Mouse (Mus musculus) midbrain, embryonic 14.5 days (tissue): ENCODE measurements around the gene Defb48. TPM values are rescaled to one million over a fixed set of nuclear protein-coding genes. Genes with fewer than 3 reads are reported as not detected.

Experiments used
- ATAC-seq: fragments of 200-750 bp; cut with Nextera tagmentation; 2 replicates; pipeline ENCODE4 v1.8.0; 2017; ENCODE audit warnings: moderate number of reproducible peaks, moderate library complexity; ENCODE audit not compliant: low FRiP score, low TSS enrichment
- DNase-seq: peaks from one replicate; pipeline ENCODE4 v3.0.0-alpha.2; 2015
- H3K27ac ChIP-seq: fragments of 300-500 bp; sonication (generic); replicated peaks from 2 replicates; pipeline ENCODE4 v1.5.1; 2014; ENCODE audit warnings: mild to moderate bottlenecking, low read depth, low read length, moderate library complexity
- H3K27me3 ChIP-seq: fragments of 300-500 bp; sonication (generic); 2 replicates; pipeline ENCODE4 v1.6.1; 2014; ENCODE audit warnings: low read length, control low read depth, mixed read lengths; ENCODE audit not compliant: control insufficient read depth, insufficient read depth
- H3K36me3 ChIP-seq: fragments of 300-500 bp; sonication (generic); 2 replicates; pipeline ENCODE4 v1.6.1; 2014; ENCODE audit warnings: low read length, control low read depth; ENCODE audit not compliant: control insufficient read depth, insufficient read depth
- H3K4me1 ChIP-seq: fragments of 300-500 bp; sonication (generic); 2 replicates; pipeline ENCODE4 v1.6.1; 2014; ENCODE audit warnings: mild to moderate bottlenecking, antibody characterized with exemption, low read length, control low read depth; ENCODE audit not compliant: control insufficient read depth, insufficient read depth
- H3K4me2 ChIP-seq: fragments of 300-500 bp; sonication (generic); 2 replicates; pipeline ENCODE4 v1.6.1; 2014; ENCODE audit warnings: mild to moderate bottlenecking, low read length, moderate library complexity
- H3K4me3 ChIP-seq: fragments of 300-500 bp; sonication (generic); replicated peaks from 2 replicates; pipeline ENCODE4 v1.5.1; 2014; ENCODE audit warnings: low read depth, low read length
- H3K9ac ChIP-seq: fragments of 300-500 bp; sonication (generic); replicated peaks from 2 replicates; pipeline ENCODE4 v1.6.1; 2014; ENCODE audit warnings: mild to moderate bottlenecking, low read length, moderate library complexity
- H3K9me3 ChIP-seq: fragments of 300-500 bp; sonication (generic); 2 replicates; pipeline ENCODE4 v1.6.1; 2016; ENCODE audit warnings: low read length, control low read depth, mixed read lengths; ENCODE audit not compliant: control insufficient read depth
- WGBS: fragments of 180-500 bp; shearing (Covaris S2); extraction: QIAGEN DNeasy Blood & Tissue Kit; methylation state at CpG from one replicate; pipeline ENCODE4 v1.1.7; 2014; 5-methylcytosine and 5-hydroxymethylcytosine counted together
- polyA plus RNA-seq: library from polyadenylated mRNA; unstranded; fragments of >200 nt; fragmentation: Nextera tagmentation; extraction: Ambion mirVana; gene quantifications from 2 replicates; pipeline ENCODE4 v1.2.1, GENCODE M21; 2014

Gene Defb48
- polyA plus RNA-seq, 1 experiment from 2014 or later, result not detected

GRCm38 (mm10) chr14:62939435-62939834 is 44.9 kb downstream of the Defb48 start:
- H3K9me3 ChIP-seq, result no peaks in the 10 kb centered on the region
- 96% methylated on average over 3 of the region's 3 CpGs for WGBS
- no peak overlapping the region for H3K4me3 ChIP-seq

GRCm38 (mm10) chr14:62937675-62938074 is 46.6 kb downstream of the Defb48 start:
- no peak for ATAC-seq
- peaks cover 18% of the 10 kb centered on the region for H3K36me3 ChIP-seq
- no peak overlapping the region for H3K4me3 ChIP-seq
- no peaks in the 10 kb centered on the region for H3K9me3 ChIP-seq
- no peak overlapping the region for H3K4me2 ChIP-seq
- H3K27me3 ChIP-seq, result no peaks in the 10 kb centered on the region
- H3K27ac ChIP-seq, result no peak overlapping the region
- DNase-seq, result peak; percentile 54
- no peaks in the 10 kb centered on the region for H3K4me1 ChIP-seq
- no peak overlapping the region for H3K9ac ChIP-seq
- 59% methylated on average over 5 of the region's 5 CpGs for WGBS

More at GRCm38 (mm10) chr14:62939435-62939834, 44.9 kb downstream of the Defb48 start:
- H3K27ac ChIP-seq, result no peak overlapping the region
- no peaks in the 10 kb centered on the region for H3K4me1 ChIP-seq
- DNase-seq (no peak), ATAC-seq (no peak)
- peaks cover 25% of the 10 kb centered on the region for H3K36me3 ChIP-seq
- no peak overlapping the region for H3K4me2 ChIP-seq
- H3K9ac ChIP-seq, result no peak overlapping the region
- no peaks in the 10 kb centered on the region for H3K27me3 ChIP-seq

GRCm38 (mm10) chr14:62936631-62937380 is 47.5 kb downstream of the Defb48 start:
- H3K4me3 ChIP-seq, result no peak overlapping the region
- H3K27me3 ChIP-seq, result no peaks in the 10 kb centered on the region
- ATAC-seq (no peak), DNase-seq (no peak)
- no peak overlapping the region for H3K4me2 ChIP-seq
- WGBS, result 94% methylated on average over 6 of the region's 6 CpGs
- H3K9ac ChIP-seq, result no peak overlapping the region
- peaks cover 18% of the 10 kb centered on the region for H3K36me3 ChIP-seq
- H3K27ac ChIP-seq, result no peak overlapping the region
- no peaks in the 10 kb centered on the region for H3K9me3 ChIP-seq
- H3K4me1 ChIP-seq, result no peaks in the 10 kb centered on the region

GRCm38 (mm10) chr14:62935361-62935760 is 48.9 kb downstream of the Defb48 start:
- Histone ChIP-seq H3K27ac (no peak overlapping the region), H3K4me1 (no peaks in the 10 kb centered on the region), H3K27me3 (no peaks in the 10 kb centered on the region), H3K9ac (no peak overlapping the region), H3K4me3 (no peak overlapping the region), H3K36me3 (peaks cover 15% of the 10 kb centered on the region), H3K9me3 (no peaks in the 10 kb centered on the region), H3K4me2 (no peak overlapping the region)
- 85% methylated on average over 9 of the region's 9 CpGs for WGBS
- no peak for ATAC-seq
- no peak for DNase-seq

GRCm38 (mm10) chr14:62928101-62928541 is 56.2 kb downstream of the Defb48 start:
- ATAC-seq, result no peak
- Histone ChIP-seq H3K27me3 (no peaks in the 10 kb centered on the region), H3K9me3 (no peaks in the 10 kb centered on the region), H3K36me3 (peaks cover 6% of the 10 kb centered on the region; the same call in 1 of the 2 replicates), H3K9ac (no peak overlapping the region), H3K4me1 (no peaks in the 10 kb centered on the region), H3K4me3 (no peak overlapping the region), H3K4me2 (no peak overlapping the region), H3K27ac (no peak overlapping the region)
- no peak for DNase-seq
- WGBS, result 83% methylated on average over 5 of the region's 5 CpGs

Other genes with a start within 250 kb of the Defb48 start
- 21.2 and 32.5 TPM in 2 replicates for gene Ints6, start 223.3 kb downstream of the Defb48 start, polyA plus RNA-seq
- 9.1 and 13.0 TPM in 2 replicates for gene Wdfy2, start 146.8 kb downstream of the Defb48 start, polyA plus RNA-seq
- gene Defb47, start 13.6 kb upstream of the Defb48 start, polyA plus RNA-seq, result 0.75 TPM in 1 of 2 replicates, not detected in the other
- not detected in 2 replicates for gene Defb43, start 27.3 kb upstream of the Defb48 start, polyA plus RNA-seq
- 0.29 TPM in 1 of 2 replicates, not detected in the other for gene Defb42, start 62.5 kb upstream of the Defb48 start, polyA plus RNA-seq
- not detected in 2 replicates for gene Defb30, start 65.5 kb upstream of the Defb48 start, polyA plus RNA-seq